Mouse (Mus musculus) heart, embryonic 13.5 days (tissue): ENCODE measurements around the gene Dcpp3. TPM values are rescaled to one million over a fixed set of nuclear protein-coding genes. Genes with fewer than 3 reads are reported as not detected.
"Not testable (repeated sequence)": the region's sequence is repeated elsewhere in the genome, so short reads cannot be mapped to it uniquely, and the experiment has no call there.

Source experiments
- ATAC-seq: fragments of 200-750 bp; cut with Nextera tagmentation; 2 replicates; pipeline ENCODE4 v1.8.0; 2017; ENCODE audit warnings: moderate TSS enrichment; ENCODE audit not compliant: insufficient number of reproducible peaks, low FRiP score, low TSS enrichment; ENCODE audit errors: extremely low read depth
- H3K27ac ChIP-seq: fragments of 300-500 bp; sonication (generic); replicated peaks from 2 replicates; pipeline ENCODE4 v1.5.1; 2015; ENCODE audit warnings: moderate library complexity, mild to moderate bottlenecking, inconsistent platforms
- H3K27me3 ChIP-seq: fragments of 300-500 bp; sonication (generic); replicated peaks from 2 replicates; pipeline ENCODE4 v1.6.1; 2015; ENCODE audit warnings: mild to moderate bottlenecking, inconsistent platforms
- H3K36me3 ChIP-seq: fragments of 300-500 bp; sonication (generic); 2 replicates; pipeline ENCODE4 v1.6.1; 2015; ENCODE audit warnings: mild to moderate bottlenecking, inconsistent platforms
- H3K4me1 ChIP-seq: fragments of 300-500 bp; sonication (generic); 2 replicates; pipeline ENCODE4 v1.6.1; 2015; ENCODE audit warnings: inconsistent platforms
- H3K4me2 ChIP-seq: fragments of 300-500 bp; sonication (generic); 2 replicates; pipeline ENCODE4 v1.6.1; 2015; ENCODE audit warnings: inconsistent platforms, mild to moderate bottlenecking, moderate library complexity
- H3K4me3 ChIP-seq: fragments of 300-500 bp; sonication (generic); 2 replicates; pipeline ENCODE4 v1.5.1; 2015; ENCODE audit warnings: moderate library complexity, mild to moderate bottlenecking, inconsistent platforms
- H3K9ac ChIP-seq: fragments of 300-500 bp; sonication (generic); 2 replicates; pipeline ENCODE4 v1.6.1; 2015; ENCODE audit warnings: inconsistent platforms, mild to moderate bottlenecking, moderate library complexity
- H3K9me3 ChIP-seq: fragments of 300-500 bp; sonication (generic); 2 replicates; pipeline ENCODE4 v1.6.1; 2016; ENCODE audit warnings: inconsistent platforms
- WGBS: fragments of 180-500 bp; shearing (Covaris S2); methylation state at CpG from one replicate; pipeline ENCODE4 v1.1.7; 2015; ENCODE audit warnings: mixed read lengths; 5-methylcytosine and 5-hydroxymethylcytosine counted together
- polyA plus RNA-seq: library from polyadenylated mRNA; unstranded; fragments of >200 nt; fragmentation: Nextera tagmentation; extraction: Ambion mirVana; gene quantifications from 2 replicates; pipeline ENCODE4 v1.2.1, GENCODE M21; 2015

The Dcpp3 gene
- not detected in 2 replicates for polyA plus RNA-seq

DNA sequence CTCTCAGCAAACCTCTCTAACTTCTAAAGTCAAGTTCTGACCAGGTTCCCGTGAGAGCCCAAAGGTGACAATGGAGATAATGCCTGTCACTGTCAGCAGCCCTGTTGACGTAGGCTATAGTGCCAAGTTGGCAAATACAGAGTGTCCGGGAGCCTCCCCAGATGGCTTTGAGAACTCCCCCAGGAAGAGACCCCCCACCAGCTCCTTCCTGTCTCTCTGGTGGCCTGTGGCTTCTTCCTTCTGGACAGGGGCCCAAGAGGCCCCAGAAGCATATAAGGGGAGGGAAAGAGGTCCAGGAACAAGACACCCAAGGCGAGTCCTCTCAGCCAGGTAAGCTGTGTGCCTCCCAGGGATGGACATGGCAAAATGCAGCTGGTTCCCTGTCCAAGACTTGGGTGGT lies at the start of gene Dcpp3:
Gene Dcpp3 (plus strand): TSS at position 301 of the 400 bp plus-strand sequence.
- WGBS: 52% methylated on average over 4 of the region's 4 CpGs
- not testable (repeated sequence) for H3K36me3 ChIP-seq, H3K4me2 ChIP-seq, H3K9ac ChIP-seq, H3K27me3 ChIP-seq, ATAC-seq, H3K4me1 ChIP-seq, H3K4me3 ChIP-seq, H3K9me3 ChIP-seq, H3K27ac ChIP-seq

DNA sequence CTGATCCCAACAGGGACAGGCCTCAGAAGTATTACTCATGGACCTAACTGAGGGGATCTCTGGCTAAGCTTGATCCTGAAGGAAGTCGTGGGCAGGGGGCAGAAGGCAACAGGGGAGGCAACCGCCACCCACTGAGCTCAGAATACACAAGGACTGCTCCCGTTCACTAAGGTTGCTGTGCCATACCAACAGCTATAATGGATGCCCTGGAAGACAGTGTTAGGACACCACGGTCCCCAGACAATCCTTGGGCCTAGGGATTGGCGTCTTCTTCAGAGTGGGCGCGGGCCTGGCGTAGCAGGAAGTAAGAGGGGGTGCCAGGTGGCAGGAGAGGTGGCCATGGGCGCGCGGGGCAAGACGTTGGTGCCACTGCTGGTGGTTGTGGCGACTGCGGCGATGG lies 49.5 kb upstream of the Dcpp3 start, which contains the start of gene Prss21:
Gene Prss21 (plus strand): TSS at position 301 of the 400 bp plus-strand sequence.
- Histone ChIP-seq H3K9me3 (peaks cover 5% of the 10 kb centered on the region; the same call in 1 of the 2 replicates), H3K4me1 (no peaks in the 10 kb centered on the region), H3K27me3 (no peaks in the 10 kb centered on the region), H3K4me2 (no peak within 1 kb of the TSS), H3K27ac (no peak within 1 kb of the TSS), H3K4me3 (no peak within 1 kb of the TSS), H3K36me3 (no peaks in the 10 kb centered on the region), H3K9ac (no peak within 1 kb of the TSS)
- 74% methylated on average over 15 of the region's 15 CpGs for WGBS
- ATAC-seq: no peak

DNA sequence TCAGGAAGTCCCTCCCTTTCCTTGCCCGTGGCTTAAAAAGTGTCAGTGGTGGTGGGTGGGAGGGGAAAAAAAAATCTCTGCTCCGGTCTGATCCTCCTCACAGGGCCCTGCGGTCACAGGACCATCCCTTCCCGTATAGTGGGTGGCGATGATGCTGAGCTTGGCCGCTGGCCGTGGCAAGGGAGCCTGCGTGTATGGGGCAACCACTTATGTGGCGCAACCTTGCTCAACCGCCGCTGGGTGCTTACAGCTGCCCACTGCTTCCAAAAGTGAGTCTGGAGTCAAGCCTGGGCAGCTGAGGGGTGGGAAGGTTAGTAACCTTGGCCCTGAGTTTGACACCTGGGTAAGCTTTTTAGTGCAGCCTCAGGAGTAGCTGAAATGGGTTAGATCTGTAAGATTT lies 48.7 kb upstream of the Dcpp3 start:
- Histone ChIP-seq H3K9ac (no peak overlapping the region), H3K27ac (no peak overlapping the region), H3K27me3 (no peaks in the 10 kb centered on the region), H3K4me3 (no peak overlapping the region), H3K4me2 (no peak overlapping the region), H3K4me1 (no peaks in the 10 kb centered on the region), H3K9me3 (peaks cover 5% of the 10 kb centered on the region; the same call in 1 of the 2 replicates), H3K36me3 (no peaks in the 10 kb centered on the region)
- WGBS: 79% methylated on average over 11 of the region's 11 CpGs
- no peak for ATAC-seq

DNA sequence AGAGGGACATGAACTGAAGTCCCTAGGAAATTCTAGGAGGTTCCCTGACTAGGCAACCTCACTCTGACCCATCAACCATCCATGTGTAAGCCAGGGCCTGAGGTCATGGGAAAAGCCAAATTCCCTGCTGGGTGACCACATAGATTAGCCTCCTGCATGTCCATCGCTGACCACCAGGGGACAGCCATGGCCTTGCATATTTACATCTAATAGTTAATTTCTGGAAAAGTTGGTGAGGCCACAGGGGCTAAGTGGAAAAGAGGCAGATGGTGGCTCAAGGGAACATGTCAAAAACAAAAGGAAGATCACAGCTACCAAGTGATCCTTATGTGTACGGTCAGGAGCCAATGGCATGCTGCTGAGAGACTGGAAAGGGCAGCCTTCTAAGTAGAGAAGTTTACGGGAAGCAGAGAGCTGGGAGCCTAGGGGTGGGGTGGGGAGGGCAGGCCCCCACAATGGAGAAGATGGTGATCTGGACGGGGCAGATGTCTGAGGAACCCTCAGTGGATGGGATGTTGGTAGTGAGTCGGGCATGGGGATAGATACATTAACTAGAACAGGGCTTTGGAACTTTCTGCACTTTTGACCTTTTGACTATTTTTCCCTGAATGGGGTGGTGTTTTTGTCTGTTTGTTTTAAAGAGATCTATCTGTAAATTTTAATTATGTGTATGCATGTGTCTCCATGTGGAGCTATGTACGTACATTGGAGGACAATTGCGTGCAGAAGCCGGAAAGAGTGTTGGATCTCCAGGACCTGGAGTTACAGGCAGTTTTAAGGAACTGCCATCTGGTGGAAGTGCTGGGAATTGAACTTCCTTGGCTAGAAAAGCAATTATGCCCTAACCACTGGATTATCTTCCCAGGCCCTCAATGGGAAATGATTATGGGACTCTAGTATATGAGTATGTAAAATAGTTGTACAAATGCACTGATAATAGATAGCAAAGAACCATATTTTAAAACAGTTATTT lies 43.1 kb upstream of the Dcpp3 start:
- Histone ChIP-seq H3K9ac (no peak overlapping the region), H3K27me3 (no peaks in the 10 kb centered on the region), H3K27ac (no peak overlapping the region), H3K4me2 (no peak overlapping the region), H3K4me3 (no peak overlapping the region), H3K36me3 (no peaks in the 10 kb centered on the region), H3K4me1 (0 out of 2 replicates have a peak, but pooled peaks cover 3% of the 10 kb centered on the region), H3K9me3 (no peaks in the 10 kb centered on the region)
- 40% methylated on average over 8 of the region's 8 CpGs for WGBS
- no peak for ATAC-seq

DNA sequence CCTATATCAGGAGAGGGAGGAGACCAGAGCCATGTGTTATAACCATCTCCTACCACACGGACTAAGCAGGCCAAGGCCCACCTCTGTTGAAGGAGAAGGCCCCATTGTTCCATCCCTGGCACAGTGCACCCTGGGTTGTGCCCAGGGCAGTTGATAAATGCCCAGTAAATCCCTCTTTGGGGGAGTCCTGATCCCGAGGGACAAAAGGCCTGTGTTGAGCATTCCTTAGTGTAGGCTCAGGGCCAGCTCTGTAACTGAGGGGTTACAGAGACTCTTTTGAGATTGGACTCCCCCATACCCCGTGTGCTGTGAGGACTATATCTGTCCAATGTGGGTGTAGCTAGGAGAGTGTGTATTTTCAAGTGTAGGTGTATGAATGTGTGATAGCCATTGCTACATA lies 40.5 kb upstream of the Dcpp3 start:
- ATAC-seq: no peak
- no peaks in the 10 kb centered on the region for H3K9me3 ChIP-seq
- WGBS: 45% methylated on average over 3 of the region's 3 CpGs
- H3K36me3 ChIP-seq: no peaks in the 10 kb centered on the region
- no peaks in the 10 kb centered on the region for H3K27me3 ChIP-seq
- H3K4me3 ChIP-seq: no peak overlapping the region
- H3K4me1 ChIP-seq: 0 out of 2 replicates have a peak, but pooled peaks cover 3% of the 10 kb centered on the region
- H3K4me2 ChIP-seq: no peak overlapping the region
- no peak overlapping the region for H3K27ac ChIP-seq
- H3K9ac ChIP-seq: no peak overlapping the region

DNA sequence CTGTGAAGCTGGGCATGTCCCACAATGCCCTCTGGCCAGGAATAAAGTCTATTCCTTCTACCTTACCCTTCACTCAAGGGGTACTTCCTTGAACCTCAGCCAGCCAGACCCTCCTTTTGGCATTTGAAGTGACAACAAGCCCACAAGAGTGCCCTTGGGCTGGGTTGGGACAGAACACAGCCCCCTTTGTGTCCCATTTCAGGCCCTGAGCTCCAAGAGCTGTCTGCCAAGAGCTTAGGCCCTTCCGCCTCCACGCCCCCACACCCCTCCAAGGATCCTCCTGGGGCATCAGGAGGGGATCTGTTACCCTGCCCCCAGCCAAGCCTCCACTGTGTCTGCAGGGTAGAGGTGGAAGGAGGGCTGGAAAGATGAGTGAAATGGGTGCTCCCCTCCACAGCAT lies 40.1 kb upstream of the Dcpp3 start:
- 65% methylated on average over 2 of the region's 2 CpGs for WGBS
- Histone ChIP-seq H3K9me3 (no peaks in the 10 kb centered on the region), H3K9ac (no peak overlapping the region), H3K4me1 (0 out of 2 replicates have a peak, but pooled peaks cover 3% of the 10 kb centered on the region), H3K27me3 (no peaks in the 10 kb centered on the region), H3K4me3 (no peak overlapping the region), H3K36me3 (no peaks in the 10 kb centered on the region), H3K4me2 (no peak overlapping the region), H3K27ac (0 out of 2 replicates have a peak overlapping the region, but pooled peaks have one; percentile 12)
- ATAC-seq: no peak

DNA sequence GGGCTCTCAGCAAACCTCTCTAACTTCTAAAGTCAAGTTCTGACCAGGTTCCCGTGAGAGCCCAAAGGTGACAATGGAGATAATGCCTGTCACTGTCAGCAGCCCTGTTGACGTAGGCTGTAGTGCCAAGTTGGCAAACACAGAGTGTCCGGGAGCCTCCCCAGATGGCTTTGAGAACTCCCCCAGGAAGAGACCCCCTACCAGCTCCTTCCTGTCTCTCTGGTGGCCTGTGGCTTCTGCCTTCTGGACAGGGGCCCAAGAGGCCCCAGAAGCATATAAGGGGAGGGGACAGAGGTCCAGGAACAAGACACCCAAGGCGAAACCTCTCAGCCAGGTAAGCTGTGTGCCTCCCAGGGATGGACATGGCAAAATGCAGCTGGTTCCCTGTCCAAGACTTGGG lies 36.7 kb upstream of the Dcpp3 start, which contains the start of the genes Dcpp1 and Dcpp2:
Gene Dcpp1 (plus strand): TSS at position 301 of the 400 bp plus-strand sequence.
Gene Dcpp2 (plus strand): TSS at position 305 of the 400 bp plus-strand sequence.
- H3K27ac ChIP-seq, H3K36me3 ChIP-seq: not testable (repeated sequence)

DNA sequence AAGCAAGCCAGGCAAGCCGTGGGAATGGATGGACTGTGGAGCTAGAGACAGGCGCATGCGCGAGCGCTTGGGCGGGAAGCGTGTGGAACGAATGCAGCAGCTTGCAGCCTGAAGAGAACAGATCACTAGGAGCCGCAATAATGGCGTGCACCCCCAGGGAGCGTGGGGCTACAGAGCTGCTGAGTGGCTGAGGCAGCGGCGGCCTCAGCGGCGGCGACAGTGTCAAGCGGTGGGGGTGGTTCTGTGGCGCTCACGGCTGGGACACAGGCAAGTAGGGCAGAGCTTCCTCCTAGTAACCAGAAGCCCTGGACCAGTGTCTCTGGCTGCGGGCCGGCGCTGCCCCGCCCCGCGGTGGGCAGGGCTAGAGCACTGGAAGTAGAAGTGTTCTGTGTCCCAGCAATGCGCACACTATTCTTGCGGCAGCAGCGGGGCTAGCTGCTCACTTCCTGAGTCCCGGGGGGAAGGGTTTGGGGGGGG lies 7.3 kb downstream of the Dcpp3 start:
- ATAC-seq: peak; percentile 88
- no peaks in the 10 kb centered on the region for H3K9me3 ChIP-seq

More for the DNA sequence above, 36.7 kb upstream of the Dcpp3 start, which contains the start of the genes Dcpp1 and Dcpp2:
- not testable (repeated sequence) for H3K9me3 ChIP-seq, H3K4me2 ChIP-seq, H3K27me3 ChIP-seq, ATAC-seq, H3K9ac ChIP-seq, H3K4me3 ChIP-seq, H3K4me1 ChIP-seq
- WGBS: 55% methylated on average over 4 of the region's 4 CpGs

DNA sequence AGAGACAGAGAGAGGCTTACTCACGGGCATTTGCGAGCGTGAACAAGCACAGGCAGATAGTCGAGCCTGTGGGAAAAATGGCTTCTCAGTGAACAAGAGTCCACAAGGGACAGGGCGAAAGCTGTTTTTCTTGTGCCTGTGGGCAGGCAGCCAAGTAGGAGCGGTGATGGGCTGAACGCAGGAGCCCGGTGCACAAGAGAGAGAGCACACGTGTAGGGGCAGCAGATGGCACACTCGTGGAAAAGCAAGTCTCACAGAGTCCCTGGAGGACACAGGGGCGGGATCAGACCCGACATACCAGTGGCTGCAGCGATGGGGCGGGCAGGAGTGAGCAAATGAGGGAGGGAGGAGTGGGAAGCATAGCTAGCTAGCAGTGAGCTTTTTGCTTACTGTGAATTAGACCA lies 7.8 kb downstream of the Dcpp3 start:
- Histone ChIP-seq H3K36me3 (no peaks in the 10 kb centered on the region), H3K4me1 (peaks cover 12% of the 10 kb centered on the region), H3K9me3 (no peaks in the 10 kb centered on the region), H3K27me3 (no peaks in the 10 kb centered on the region), H3K9ac (peak overlapping the region; percentile 84), H3K27ac (peak overlapping the region; percentile 98), H3K4me3 (peak overlapping the region; percentile 65), H3K4me2 (peak overlapping the region; percentile 88)
- WGBS: under 1% methylated on average over 14 of the region's 14 CpGs
- peak; percentile 66 for ATAC-seq

More for the DNA sequence above, 7.3 kb downstream of the Dcpp3 start:
- H3K27ac ChIP-seq: peak overlapping the region; percentile 98
- WGBS: under 1% methylated on average over 29 of the region's 29 CpGs
- no peaks in the 10 kb centered on the region for H3K36me3 ChIP-seq
- H3K4me2 ChIP-seq: peak overlapping the region; percentile 88
- H3K9ac ChIP-seq: peak overlapping the region; percentile 84
- no peaks in the 10 kb centered on the region for H3K27me3 ChIP-seq
- H3K4me1 ChIP-seq: peaks cover 12% of the 10 kb centered on the region
- H3K4me3 ChIP-seq: peak overlapping the region; percentile 65

DNA sequence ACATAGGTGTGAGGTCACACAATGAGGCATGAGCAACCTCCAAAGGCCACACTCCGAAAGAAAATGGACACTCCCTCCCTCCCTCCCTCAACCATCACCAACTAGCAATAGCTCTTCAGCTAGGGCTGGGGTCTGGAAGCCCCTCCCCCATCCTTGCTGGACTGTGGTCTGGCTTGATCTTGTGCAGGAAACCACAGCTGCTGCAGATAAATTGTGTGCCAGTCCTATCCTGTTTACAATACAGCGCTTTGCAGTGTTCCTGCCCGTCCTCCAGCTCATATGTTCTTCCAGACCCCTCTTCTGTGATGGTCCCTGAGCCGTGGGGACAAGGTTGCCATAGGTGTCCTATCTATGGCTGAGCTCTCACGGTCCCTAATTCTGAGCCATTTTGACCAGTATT lies 13.9 kb downstream of the Dcpp3 start:
- H3K36me3 ChIP-seq: no peaks in the 10 kb centered on the region
- H3K4me2 ChIP-seq: no peak overlapping the region
- H3K4me1 ChIP-seq: no peaks in the 10 kb centered on the region
- no peak overlapping the region for H3K9ac ChIP-seq
- WGBS: 58% methylated on average over 5 of the region's 5 CpGs
- no peaks in the 10 kb centered on the region for H3K27me3 ChIP-seq
- ATAC-seq: no peak
- no peak overlapping the region for H3K27ac ChIP-seq
- peaks cover 7% of the 10 kb centered on the region; the same call in 1 of the 2 replicates for H3K9me3 ChIP-seq
- H3K4me3 ChIP-seq: no peak overlapping the region

DNA sequence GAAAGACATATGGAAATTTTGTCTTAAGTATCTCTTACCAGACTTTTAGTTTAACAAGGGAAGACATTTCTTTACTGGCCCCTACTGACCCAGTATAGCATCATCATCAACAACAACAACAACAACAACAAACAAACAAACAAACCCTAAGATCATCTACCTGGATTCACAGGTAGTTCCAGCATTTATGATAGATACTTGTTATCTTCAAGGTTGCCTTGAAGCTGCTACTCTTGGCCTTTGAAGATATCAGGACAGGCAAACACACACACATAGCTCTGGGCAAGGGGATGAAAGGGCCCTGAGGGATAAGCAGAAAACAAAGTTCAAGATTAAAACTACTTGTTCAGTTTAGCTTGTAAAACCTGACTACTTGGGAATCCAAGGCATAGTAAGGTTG lies 24.1 kb downstream of the Dcpp3 start, which contains the start of gene Sbp:
Gene Sbp (plus strand): TSS at position 301 of the 400 bp plus-strand sequence.
- H3K4me1 ChIP-seq: no peaks in the 10 kb centered on the region
- no peaks in the 10 kb centered on the region for H3K36me3 ChIP-seq
- H3K9ac ChIP-seq: no peak within 1 kb of the TSS
- H3K27me3 ChIP-seq: peaks cover 13% of the 10 kb centered on the region
- H3K4me3 ChIP-seq: no peak within 1 kb of the TSS
- ATAC-seq: no peak
- H3K27ac ChIP-seq: no peak within 1 kb of the TSS
- H3K4me2 ChIP-seq: no peak within 1 kb of the TSS
- H3K9me3 ChIP-seq: no peaks in the 10 kb centered on the region
